Mouse (Mus musculus): ENCODE data around the gene Ifitm2.
"Not testable (repeated sequence)": the region's sequence is repeated elsewhere in the genome, so short reads cannot be mapped to it uniquely, and the experiment has no call there.

Gene Ifitm2

GRCm38 (mm10) chr7:140990185-140990584 is 34.4 kb upstream of the Ifitm2 start:
- no peaks in the 10 kb centered on the region for H3K36me3 ChIP-seq (ENCODE audit: insufficient read depth, low read length)
- peaks cover 84% of the 10 kb centered on the region for H3K4me1 ChIP-seq (replicated peaks; ENCODE audit: low read depth, low read length)
- H3K9me3 ChIP-seq (ENCODE audit: low read length) = no peaks in the 10 kb centered on the region
- TF ChIP-seq POU5F1 (IDR thresholded peaks at IDR 0.05; ENCODE audit: borderline replicate concordance, low read length) = no peak
- TF ChIP-seq CTCF (conservative IDR thresholded peaks at IDR 0.05; ENCODE audit: low read length) = no peak
- no peak for TF ChIP-seq NANOG (IDR thresholded peaks at IDR 0.05; ENCODE audit: borderline replicate concordance, low read length)
- peak overlapping the region; percentile 63 for H3K4me3 ChIP-seq (replicated peaks; ENCODE audit: low read length)
- no peaks in the 10 kb centered on the region for H3K27me3 ChIP-seq (ENCODE audit: insufficient read depth, low read length)

- Histone ChIP-seq H3K9me3 (ENCODE audit: low read length) (no peaks in the 10 kb centered on the region), H3K36me3 (ENCODE audit: insufficient read depth, low read length) (no peaks in the 10 kb centered on the region)
Observed at GRCm38 (mm10) chr7:140989022-140989421, 33.2 kb upstream of the Ifitm2 start.

GRCm38 (mm10) chr7:140987182-140988138 is 31.7 kb upstream of the Ifitm2 start:
- Histone ChIP-seq H3K27me3 (ENCODE audit: insufficient read depth, low read length) (no peaks in the 10 kb centered on the region), H3K4me3 (replicated peaks; ENCODE audit: low read length) (no peak overlapping the region), H3K9me3 (ENCODE audit: low read length) (no peaks in the 10 kb centered on the region), H3K4me1 (replicated peaks; ENCODE audit: low read depth, low read length) (peaks cover 80% of the 10 kb centered on the region), H3K36me3 (ENCODE audit: insufficient read depth, low read length) (no peaks in the 10 kb centered on the region)
- TF ChIP-seq CTCF (conservative IDR thresholded peaks at IDR 0.05; ENCODE audit: low read length) (no peak), NANOG (IDR thresholded peaks at IDR 0.05; ENCODE audit: borderline replicate concordance, low read length) (no peak), POU5F1 (IDR thresholded peaks at IDR 0.05; ENCODE audit: borderline replicate concordance, low read length) (no peak)

More at GRCm38 (mm10) chr7:140989022-140989421, 33.2 kb upstream of the Ifitm2 start:
- Histone ChIP-seq H3K4me3 (replicated peaks; ENCODE audit: low read length) (no peak overlapping the region), H3K4me1 (replicated peaks; ENCODE audit: low read depth, low read length) (peaks cover 79% of the 10 kb centered on the region), H3K27me3 (ENCODE audit: insufficient read depth, low read length) (no peaks in the 10 kb centered on the region)
- TF ChIP-seq CTCF (conservative IDR thresholded peaks at IDR 0.05; ENCODE audit: low read length) = no peak
- TF ChIP-seq POU5F1 (IDR thresholded peaks at IDR 0.05; ENCODE audit: borderline replicate concordance, low read length) = no peak
- no peak for TF ChIP-seq NANOG (IDR thresholded peaks at IDR 0.05; ENCODE audit: borderline replicate concordance, low read length)

- H3K4me1 ChIP-seq (replicated peaks; ENCODE audit: low read depth, low read length) = peaks cover 62% of the 10 kb centered on the region
- no peak overlapping the region for H3K4me3 ChIP-seq (replicated peaks; ENCODE audit: low read length)
- no peaks in the 10 kb centered on the region for H3K9me3 ChIP-seq (ENCODE audit: low read length)
- H3K36me3 ChIP-seq (ENCODE audit: insufficient read depth, low read length) = peaks cover 5% of the 10 kb centered on the region; the same call in 1 of the 2 replicates
- no peak for TF ChIP-seq CTCF (conservative IDR thresholded peaks at IDR 0.05; ENCODE audit: low read length)
- no peak for TF ChIP-seq NANOG (IDR thresholded peaks at IDR 0.05; ENCODE audit: borderline replicate concordance, low read length)
- TF ChIP-seq POU5F1 (IDR thresholded peaks at IDR 0.05; ENCODE audit: borderline replicate concordance, low read length) = no peak
- H3K27me3 ChIP-seq (ENCODE audit: insufficient read depth, low read length) = no peaks in the 10 kb centered on the region
Observed at GRCm38 (mm10) chr7:140982971-140983370, 27.2 kb upstream of the Ifitm2 start.

- TF ChIP-seq NANOG (IDR thresholded peaks at IDR 0.05; ENCODE audit: borderline replicate concordance, low read length) = no peak
- TF ChIP-seq POU5F1 (IDR thresholded peaks at IDR 0.05; ENCODE audit: borderline replicate concordance, low read length) = no peak
- TF ChIP-seq CTCF (conservative IDR thresholded peaks at IDR 0.05; ENCODE audit: low read length) = no peak
- H3K36me3 ChIP-seq (ENCODE audit: insufficient read depth, low read length) = peaks cover 5% of the 10 kb centered on the region; the same call in 1 of the 2 replicates
- no peak overlapping the region for H3K4me3 ChIP-seq (replicated peaks; ENCODE audit: low read length)
- H3K9me3 ChIP-seq (ENCODE audit: low read length) = no peaks in the 10 kb centered on the region
- H3K4me1 ChIP-seq (replicated peaks; ENCODE audit: low read depth, low read length) = peaks cover 62% of the 10 kb centered on the region
- no peaks in the 10 kb centered on the region for H3K27me3 ChIP-seq (ENCODE audit: insufficient read depth, low read length)
Observed at GRCm38 (mm10) chr7:140981704-140982103, 25.9 kb upstream of the Ifitm2 start.

GRCm38 (mm10) chr7:140976720-140977119 is 20.9 kb upstream of the Ifitm2 start:
- H3K36me3 ChIP-seq (ENCODE audit: insufficient read depth, low read length); H3K9me3 ChIP-seq (ENCODE audit: low read length); H3K27me3 ChIP-seq (ENCODE audit: insufficient read depth, low read length): not testable (repeated sequence)
- H3K4me1 ChIP-seq (replicated peaks; ENCODE audit: low read depth, low read length) = peaks cover 76% of the 10 kb centered on the region
- peak overlapping the region; percentile 37 for H3K4me3 ChIP-seq (replicated peaks; ENCODE audit: low read length)

- Histone ChIP-seq H3K27me3 (ENCODE audit: insufficient read depth, low read length) (no peaks in the 10 kb centered on the region), H3K4me1 (replicated peaks; ENCODE audit: low read depth, low read length) (peaks cover 81% of the 10 kb centered on the region), H3K9me3 (ENCODE audit: low read length) (no peaks in the 10 kb centered on the region), H3K36me3 (ENCODE audit: insufficient read depth, low read length) (peaks cover 21% of the 10 kb centered on the region), H3K4me3 (replicated peaks; ENCODE audit: low read length) (peak overlapping the region; percentile 8; the same call in 1 of the 2 replicates)
- TF ChIP-seq POU5F1 (IDR thresholded peaks at IDR 0.05; ENCODE audit: borderline replicate concordance, low read length) (no peak), NANOG (IDR thresholded peaks at IDR 0.05; ENCODE audit: borderline replicate concordance, low read length) (no peak), CTCF (conservative IDR thresholded peaks at IDR 0.05; ENCODE audit: low read length) (no peak)
Observed at GRCm38 (mm10) chr7:140975465-140975864, 19.7 kb upstream of the Ifitm2 start.

- peaks cover 83% of the 10 kb centered on the region for H3K4me1 ChIP-seq (replicated peaks; ENCODE audit: low read depth, low read length)
- no peaks in the 10 kb centered on the region for H3K27me3 ChIP-seq (ENCODE audit: insufficient read depth, low read length)
Observed at GRCm38 (mm10) chr7:140974940-140975339, 19.2 kb upstream of the Ifitm2 start.

More at GRCm38 (mm10) chr7:140974940-140975339, 19.2 kb upstream of the Ifitm2 start:
- Histone ChIP-seq H3K4me3 (replicated peaks; ENCODE audit: low read length) (peak overlapping the region; percentile 8), H3K9me3 (ENCODE audit: low read length) (no peaks in the 10 kb centered on the region), H3K36me3 (ENCODE audit: insufficient read depth, low read length) (peaks cover 24% of the 10 kb centered on the region)
- TF ChIP-seq POU5F1 (IDR thresholded peaks at IDR 0.05; ENCODE audit: borderline replicate concordance, low read length) (no peak), CTCF (conservative IDR thresholded peaks at IDR 0.05; ENCODE audit: low read length) (no peak), NANOG (IDR thresholded peaks at IDR 0.05; ENCODE audit: borderline replicate concordance, low read length) (no peak)
